Mouse (Mus musculus) kidney, embryonic 15.5 days (tissue): ENCODE data around the gene Gnaz. TPM values are rescaled to one million over a fixed set of nuclear protein-coding genes. Genes with fewer than 3 reads are reported as not detected.
A peak's percentile ranks its signal among the peaks of the same experiment; 100 is the strongest.

Experiments
- ATAC-seq: fragments of 200-750 bp; cut with Nextera tagmentation; replicated peaks from 2 replicates; pipeline ENCODE4 v1.8.0; 2017; ENCODE audit warnings: moderate TSS enrichment; ENCODE audit not compliant: low FRiP score
- H3K27ac ChIP-seq: fragments of 300-500 bp; sonication (generic); 2 replicates; pipeline ENCODE4 v1.5.1; 2015; ENCODE audit warnings: mild to moderate bottlenecking, inconsistent platforms
- H3K27me3 ChIP-seq: fragments of 300-500 bp; sonication (generic); 2 replicates; pipeline ENCODE4 v1.6.1; 2015; ENCODE audit warnings: inconsistent platforms
- H3K36me3 ChIP-seq: fragments of 300-500 bp; sonication (generic); 2 replicates; pipeline ENCODE4 v1.6.1; 2015; ENCODE audit warnings: inconsistent platforms
- H3K4me1 ChIP-seq: fragments of 300-500 bp; sonication (generic); 2 replicates; pipeline ENCODE4 v1.6.1; 2015; ENCODE audit warnings: inconsistent platforms
- H3K4me2 ChIP-seq: fragments of 300-500 bp; sonication (generic); 2 replicates; pipeline ENCODE4 v1.6.1; 2015; ENCODE audit warnings: moderate library complexity, mild to moderate bottlenecking, inconsistent platforms
- H3K4me3 ChIP-seq: fragments of 300-500 bp; sonication (generic); replicated peaks from 2 replicates; pipeline ENCODE4 v1.5.1; 2015; ENCODE audit warnings: mild to moderate bottlenecking, inconsistent platforms
- H3K9ac ChIP-seq: fragments of 300-500 bp; sonication (generic); 2 replicates; pipeline ENCODE4 v1.6.1; 2015; ENCODE audit warnings: mild to moderate bottlenecking, inconsistent platforms
- H3K9me3 ChIP-seq: fragments of 300-500 bp; sonication (generic); replicated peaks from 2 replicates; pipeline ENCODE4 v1.6.1; 2016; ENCODE audit warnings: inconsistent platforms
- WGBS: fragments of 180-500 bp; shearing (Covaris S2); methylation state at CpG from one replicate; pipeline ENCODE4 v1.1.7; 2015; ENCODE audit warnings: mixed read lengths; 5-methylcytosine and 5-hydroxymethylcytosine counted together
- polyA plus RNA-seq: library from polyadenylated mRNA; unstranded; fragments of >200 nt; fragmentation: Nextera tagmentation; extraction: Ambion mirVana; gene quantifications from 2 replicates; pipeline ENCODE4 v1.2.1, GENCODE M21; 2015

The Gnaz gene
- polyA plus RNA-seq, 1 experiment from 2014 or later: 6.7 TPM

GRCm38 (mm10) chr10:74933548-74934190 is 33.3 kb upstream of the Gnaz start:
- no peak for ATAC-seq
- H3K27ac ChIP-seq: no peak overlapping the region
- 86% methylated on average over 19 of the region's 19 CpGs for WGBS
- no peaks in the 10 kb centered on the region for H3K9me3 ChIP-seq
- H3K36me3 ChIP-seq: no peaks in the 10 kb centered on the region
- H3K27me3 ChIP-seq: no peaks in the 10 kb centered on the region
- H3K4me3 ChIP-seq: no peak overlapping the region
- H3K4me2 ChIP-seq: no peak overlapping the region
- H3K9ac ChIP-seq: no peak overlapping the region
- no peaks in the 10 kb centered on the region for H3K4me1 ChIP-seq

DNA sequence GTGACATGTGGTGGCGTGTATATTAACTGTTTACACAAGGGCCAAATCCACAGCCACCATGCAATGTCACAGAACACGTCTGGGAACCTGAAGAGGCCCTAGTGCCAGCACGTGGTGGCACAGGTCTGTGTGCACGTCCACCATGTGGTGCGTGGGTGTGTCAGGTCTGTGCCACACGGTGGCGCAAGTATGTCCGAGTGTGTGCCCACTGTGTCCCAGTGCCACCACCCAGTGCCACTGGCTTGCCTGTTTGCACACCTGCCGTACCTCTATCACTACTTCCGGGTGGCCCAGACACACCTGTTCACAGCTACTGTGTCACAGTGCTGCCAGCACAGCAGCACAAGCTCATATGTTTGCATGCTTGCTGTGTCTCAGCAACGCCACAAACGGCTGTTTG is 32.5 kb upstream of the Gnaz start:
- ATAC-seq: no peak
- Histone ChIP-seq H3K27me3 (no peaks in the 10 kb centered on the region), H3K4me3 (no peak overlapping the region), H3K4me1 (no peaks in the 10 kb centered on the region), H3K36me3 (no peaks in the 10 kb centered on the region), H3K9ac (no peak overlapping the region), H3K4me2 (no peak overlapping the region), H3K27ac (no peak overlapping the region), H3K9me3 (no peaks in the 10 kb centered on the region)
- WGBS: 80% methylated on average over 12 of the region's 12 CpGs

DNA sequence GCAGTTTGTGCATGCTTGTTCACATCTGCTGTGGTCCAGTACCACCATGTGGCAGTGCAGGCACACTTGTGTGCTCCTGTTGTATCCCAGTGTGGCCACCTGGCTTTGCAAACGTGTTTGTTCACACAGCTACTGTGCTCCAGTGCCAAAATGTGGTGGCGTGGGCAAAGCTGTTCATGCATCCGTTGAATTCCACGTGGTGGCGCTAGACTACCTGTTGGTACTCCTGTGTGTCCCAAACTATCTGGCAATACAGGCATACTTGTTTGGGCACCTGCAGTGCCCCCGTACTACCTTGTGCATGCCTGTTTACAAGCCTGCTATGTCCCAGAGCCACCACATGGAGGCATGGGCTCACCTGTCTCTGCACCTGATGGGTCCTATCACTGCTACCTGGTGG is 32.0 kb upstream of the Gnaz start:
- Histone ChIP-seq H3K9ac (no peak overlapping the region), H3K4me3 (no peak overlapping the region), H3K27ac (no peak overlapping the region), H3K36me3 (no peaks in the 10 kb centered on the region), H3K4me2 (no peak overlapping the region), H3K9me3 (no peaks in the 10 kb centered on the region), H3K27me3 (no peaks in the 10 kb centered on the region), H3K4me1 (no peaks in the 10 kb centered on the region)
- 36% methylated on average over 6 of the region's 6 CpGs for WGBS
- ATAC-seq: no peak

DNA sequence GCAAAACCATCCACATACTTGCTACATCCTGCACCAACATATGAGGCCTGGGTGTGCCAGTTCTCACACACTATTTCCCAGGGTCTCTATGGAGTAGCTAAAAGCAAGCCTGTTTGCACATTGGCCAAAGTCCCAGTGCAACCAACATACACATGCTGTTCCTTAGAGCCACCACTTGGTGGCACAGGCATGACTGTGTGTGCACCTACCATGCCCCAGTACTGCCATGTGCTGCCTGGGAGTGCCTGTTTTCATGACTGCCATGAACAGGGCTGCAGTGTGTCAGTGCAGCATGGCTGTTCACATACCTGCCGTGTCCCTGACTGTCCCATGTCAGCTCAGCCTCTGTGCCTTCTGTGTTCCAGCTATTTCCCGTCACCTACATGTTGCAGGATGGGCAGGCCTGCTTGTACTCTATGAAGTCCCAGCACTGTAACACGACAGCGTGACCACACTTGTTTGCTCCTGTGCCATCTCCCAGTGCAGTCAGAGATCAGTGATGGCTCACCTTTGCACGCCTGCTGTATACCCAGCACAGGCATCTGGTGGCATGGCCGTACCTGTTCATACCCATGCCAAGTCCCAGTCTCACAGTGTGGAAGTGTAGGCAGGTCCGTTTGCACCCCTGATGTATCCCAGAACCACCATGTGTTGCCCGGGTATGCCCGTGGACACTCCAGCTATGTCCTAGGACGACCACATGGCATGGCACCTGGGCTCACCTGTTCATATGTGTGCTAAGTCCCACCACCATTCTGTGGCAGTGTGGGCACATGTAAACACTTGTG is 29.8 kb upstream of the Gnaz start:
- H3K4me2 ChIP-seq: no peak overlapping the region
- 79% methylated on average over 10 of the region's 10 CpGs for WGBS

GRCm38 (mm10) chr10:74938410-74938809 is 28.6 kb upstream of the Gnaz start:
- no peaks in the 10 kb centered on the region for H3K27me3 ChIP-seq
- no peaks in the 10 kb centered on the region for H3K9me3 ChIP-seq
- H3K27ac ChIP-seq: no peak overlapping the region
- no peaks in the 10 kb centered on the region for H3K4me1 ChIP-seq
- H3K36me3 ChIP-seq: no peaks in the 10 kb centered on the region
- no peak for ATAC-seq
- 64% methylated on average over 5 of the region's 5 CpGs for WGBS
- no peak overlapping the region for H3K4me2 ChIP-seq
- H3K9ac ChIP-seq: no peak overlapping the region
- H3K4me3 ChIP-seq: no peak overlapping the region

More for the DNA sequence above, 29.8 kb upstream of the Gnaz start:
- H3K9ac ChIP-seq: no peak overlapping the region
- H3K36me3 ChIP-seq: no peaks in the 10 kb centered on the region
- ATAC-seq: peak; percentile 37; the same call in 1 of the 2 replicates
- H3K4me1 ChIP-seq: no peaks in the 10 kb centered on the region
- H3K4me3 ChIP-seq: no peak overlapping the region
- no peaks in the 10 kb centered on the region for H3K27me3 ChIP-seq
- no peaks in the 10 kb centered on the region for H3K9me3 ChIP-seq
- H3K27ac ChIP-seq: no peak overlapping the region

GRCm38 (mm10) chr10:74939300-74939699 is 27.7 kb upstream of the Gnaz start:
- 63% methylated on average over 3 of the region's 3 CpGs for WGBS
- Histone ChIP-seq H3K36me3 (no peaks in the 10 kb centered on the region), H3K4me3 (no peak overlapping the region), H3K27me3 (no peaks in the 10 kb centered on the region), H3K9me3 (no peaks in the 10 kb centered on the region), H3K4me2 (no peak overlapping the region), H3K9ac (no peak overlapping the region), H3K27ac (no peak overlapping the region), H3K4me1 (no peaks in the 10 kb centered on the region)
- no peak for ATAC-seq

DNA sequence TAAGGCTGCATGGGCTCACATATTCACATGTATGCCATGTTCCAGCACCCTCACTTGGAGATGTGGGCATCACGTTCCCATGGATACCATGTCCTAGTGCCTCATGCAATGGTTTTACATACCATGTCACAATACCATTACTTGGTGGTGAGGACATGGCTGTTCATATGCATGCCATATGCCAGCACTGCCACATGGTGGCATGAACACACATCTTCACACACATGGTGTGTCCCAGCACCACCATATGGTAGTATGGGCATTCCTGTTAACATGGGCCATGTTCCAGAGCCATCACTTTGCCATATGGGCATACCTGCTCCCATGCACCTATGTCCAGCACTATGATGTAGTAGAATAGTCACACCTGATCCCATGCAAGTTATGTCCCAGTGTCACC is 26.2 kb upstream of the Gnaz start:
- no peaks in the 10 kb centered on the region for H3K4me1 ChIP-seq
- no peak overlapping the region for H3K4me3 ChIP-seq
- ATAC-seq: no peak
- WGBS: 94% methylated on average over 1 of the region's 1 CpGs
- no peak overlapping the region for H3K27ac ChIP-seq
- H3K27me3 ChIP-seq: no peaks in the 10 kb centered on the region
- H3K9me3 ChIP-seq: no peaks in the 10 kb centered on the region
- no peak overlapping the region for H3K9ac ChIP-seq
- no peaks in the 10 kb centered on the region for H3K36me3 ChIP-seq
- H3K4me2 ChIP-seq: no peak overlapping the region

- H3K9me3 ChIP-seq: no peaks in the 10 kb centered on the region
- no peaks in the 10 kb centered on the region for H3K4me1 ChIP-seq
- no peaks in the 10 kb centered on the region for H3K27me3 ChIP-seq
- ATAC-seq: no peak
- no peaks in the 10 kb centered on the region for H3K36me3 ChIP-seq
- H3K9ac ChIP-seq: no peak overlapping the region
- H3K4me3 ChIP-seq: no peak overlapping the region
- WGBS: 62% methylated on average over 9 of the region's 9 CpGs
- no peak overlapping the region for H3K4me2 ChIP-seq
- H3K27ac ChIP-seq: no peak overlapping the region
Observed at GRCm38 (mm10) chr10:74952830-74953443, 14.0 kb upstream of the Gnaz start.

- Histone ChIP-seq H3K36me3 (no peaks in the 10 kb centered on the region), H3K4me1 (peaks cover 24% of the 10 kb centered on the region), H3K4me2 (no peak overlapping the region), H3K4me3 (no peak overlapping the region), H3K9ac (no peak overlapping the region), H3K9me3 (no peaks in the 10 kb centered on the region), H3K27me3 (peaks cover 11% of the 10 kb centered on the region), H3K27ac (no peak overlapping the region)
- WGBS: 72% methylated on average over 1 of the region's 1 CpGs
- ATAC-seq: no peak
Observed at GRCm38 (mm10) chr10:74964380-74964779, 2.6 kb upstream of the Gnaz start.

DNA sequence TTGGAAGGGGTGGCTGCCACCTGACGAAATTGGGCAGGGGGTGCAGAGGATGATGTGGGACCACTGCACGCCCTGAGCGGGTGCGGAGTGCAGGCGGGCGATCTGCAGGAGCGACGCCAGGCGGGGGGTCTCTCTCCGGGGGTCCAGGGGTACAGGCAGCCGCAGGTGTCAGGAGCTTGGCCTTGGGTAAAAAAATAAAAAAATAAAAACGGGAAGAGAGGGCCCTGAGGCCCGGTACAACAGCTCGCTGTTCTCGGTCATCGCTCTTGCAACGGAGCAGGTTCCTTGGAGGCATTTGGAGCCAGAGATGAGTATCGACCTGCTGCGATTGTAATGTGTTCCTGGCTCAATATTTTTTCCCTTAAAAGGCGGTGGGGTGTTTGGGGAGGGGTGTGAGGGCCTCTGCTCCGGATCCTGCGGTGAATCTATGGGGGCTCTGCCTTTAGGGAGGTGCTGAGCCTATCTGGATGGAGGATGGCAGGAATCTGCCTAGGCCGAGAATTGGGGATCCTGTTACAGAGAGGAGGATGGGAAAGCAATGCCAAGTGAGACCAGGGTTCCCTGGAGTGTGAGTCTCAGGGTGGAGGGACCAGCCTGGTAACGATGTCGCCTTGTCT is 782 bp downstream of the Gnaz start:
- Histone ChIP-seq H3K27ac (no peak overlapping the region), H3K4me2 (peak overlapping the region; percentile 97), H3K36me3 (no peaks in the 10 kb centered on the region), H3K27me3 (peaks cover 15% of the 10 kb centered on the region), H3K4me3 (peak overlapping the region; percentile 70), H3K4me1 (peaks cover 29% of the 10 kb centered on the region), H3K9ac (peak overlapping the region; percentile 64), H3K9me3 (no peaks in the 10 kb centered on the region)
- 3% methylated on average over 25 of the region's 25 CpGs for WGBS
- peak; percentile 20 for ATAC-seq

- no peak overlapping the region for H3K4me2 ChIP-seq
- no peak for ATAC-seq
- no peak overlapping the region for H3K9ac ChIP-seq
- no peak overlapping the region for H3K4me3 ChIP-seq
- H3K27ac ChIP-seq: no peak overlapping the region
- H3K4me1 ChIP-seq: peaks cover 36% of the 10 kb centered on the region
- H3K36me3 ChIP-seq: no peaks in the 10 kb centered on the region
- WGBS: 78% methylated on average over 2 of the region's 2 CpGs
- peaks cover 15% of the 10 kb centered on the region for H3K27me3 ChIP-seq
- H3K9me3 ChIP-seq: no peaks in the 10 kb centered on the region
Observed at GRCm38 (mm10) chr10:74969266-74969665, 2.3 kb downstream of the Gnaz start.

DNA sequence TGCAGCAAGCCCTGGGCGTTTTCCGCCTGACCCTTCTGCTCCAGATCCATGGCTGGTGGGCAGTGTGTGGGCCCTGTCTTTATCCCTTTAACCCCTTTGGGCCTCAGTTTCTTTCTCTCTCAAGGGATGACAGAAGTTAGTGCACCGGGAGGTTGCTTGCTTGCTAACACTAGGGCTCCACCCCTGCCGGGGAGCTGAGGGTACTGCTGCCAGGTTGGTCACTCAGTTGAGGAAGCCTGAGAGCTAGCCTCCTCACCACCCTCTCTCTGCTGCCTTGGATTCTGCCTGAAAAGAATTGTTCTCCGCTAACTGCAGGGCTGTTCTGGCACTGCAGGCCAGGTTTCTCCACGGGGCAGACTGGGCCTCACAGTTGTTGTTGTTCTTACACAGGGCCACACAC is 6.0 kb downstream of the Gnaz start:
- ATAC-seq: no peak
- peaks cover 4% of the 10 kb centered on the region; the same call in 1 of the 2 replicates for H3K27me3 ChIP-seq
- no peak overlapping the region for H3K4me3 ChIP-seq
- H3K9me3 ChIP-seq: no peaks in the 10 kb centered on the region
- WGBS: 61% methylated on average over 6 of the region's 6 CpGs
- H3K9ac ChIP-seq: no peak overlapping the region
- no peak overlapping the region for H3K4me2 ChIP-seq
- no peak overlapping the region for H3K27ac ChIP-seq
- H3K36me3 ChIP-seq: no peaks in the 10 kb centered on the region
- H3K4me1 ChIP-seq: peaks cover 25% of the 10 kb centered on the region
